Mouse (Mus musculus) embryo, embryonic 9.5 days (tissue): ENCODE measurements around the gene Gsg1l.
A peak's percentile ranks its signal among the peaks of the same experiment; 100 is the strongest.

ENCODE experiments used
- DNase-seq: peaks from one replicate; pipeline ENCODE4 v3.0.0-alpha.2; 2017; ENCODE audit errors: extremely low spot score

The Gsg1l gene

DNA sequence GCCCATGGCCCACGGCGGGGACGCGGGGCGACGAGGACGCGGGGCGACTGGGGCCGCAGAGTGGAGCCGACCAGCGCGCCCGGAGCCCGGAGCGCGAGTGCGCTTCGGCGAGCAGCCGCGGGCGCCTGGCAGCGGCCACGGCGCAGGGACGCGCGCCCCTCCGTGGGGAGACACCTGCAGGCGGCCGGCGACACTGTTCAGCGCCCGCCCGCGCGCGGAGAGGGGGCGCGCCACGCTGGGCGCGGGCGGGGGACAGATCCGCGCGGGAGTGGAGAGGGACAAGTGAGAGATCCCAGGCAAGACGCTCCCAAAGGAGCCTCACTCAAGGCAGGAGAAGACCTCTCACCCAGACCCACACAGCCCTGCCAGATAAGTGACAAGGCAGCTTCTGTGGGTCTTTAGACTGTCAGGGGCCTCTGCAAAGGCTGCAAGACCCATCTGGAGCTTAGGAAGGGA is at the start of gene Gsg1l:
Gene Gsg1l (minus strand): TSS at position 126 of the 456 bp plus-strand sequence.
- no peak for DNase-seq

DNA sequence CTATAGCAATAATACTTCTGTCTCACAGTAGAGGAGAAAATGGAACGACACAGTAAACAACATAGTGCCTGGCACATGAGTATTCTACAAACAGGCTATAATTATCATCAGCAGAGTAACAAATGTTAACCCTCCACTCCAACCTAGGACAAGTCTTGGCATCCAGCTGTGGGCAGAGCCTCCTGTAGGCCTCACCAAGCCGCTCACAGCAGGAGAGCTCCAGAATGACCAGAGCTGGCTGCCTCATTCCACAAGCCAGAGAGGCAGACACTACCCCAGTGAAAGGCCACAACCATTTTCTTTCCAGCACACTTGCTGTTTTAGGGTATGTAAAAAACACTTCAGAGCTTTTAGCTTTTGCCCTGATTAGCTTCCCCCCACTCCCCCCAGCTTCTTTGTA is 45.5 kb upstream of the Gsg1l start:
- DNase-seq, result no peak

DNA sequence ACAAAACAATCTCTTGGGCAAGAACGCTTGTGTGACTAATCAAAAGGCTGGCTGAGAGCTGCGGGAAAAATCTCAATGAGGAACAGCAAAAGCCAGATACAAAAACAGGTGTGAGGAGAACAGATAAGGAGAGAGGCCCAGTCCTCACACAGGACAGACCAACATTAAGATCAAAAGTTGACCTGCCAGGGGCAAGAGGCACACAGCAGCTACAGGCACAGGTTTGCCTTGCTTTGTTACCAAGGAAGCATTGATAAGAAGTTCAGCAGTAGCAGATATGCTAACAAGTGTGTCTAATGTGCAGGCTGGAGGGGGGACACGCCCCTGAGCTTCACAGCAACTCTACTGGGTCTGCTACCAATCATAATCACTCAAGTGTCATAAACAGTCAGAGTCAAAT is 44.3 kb upstream of the Gsg1l start:
- DNase-seq, result no peak

DNA sequence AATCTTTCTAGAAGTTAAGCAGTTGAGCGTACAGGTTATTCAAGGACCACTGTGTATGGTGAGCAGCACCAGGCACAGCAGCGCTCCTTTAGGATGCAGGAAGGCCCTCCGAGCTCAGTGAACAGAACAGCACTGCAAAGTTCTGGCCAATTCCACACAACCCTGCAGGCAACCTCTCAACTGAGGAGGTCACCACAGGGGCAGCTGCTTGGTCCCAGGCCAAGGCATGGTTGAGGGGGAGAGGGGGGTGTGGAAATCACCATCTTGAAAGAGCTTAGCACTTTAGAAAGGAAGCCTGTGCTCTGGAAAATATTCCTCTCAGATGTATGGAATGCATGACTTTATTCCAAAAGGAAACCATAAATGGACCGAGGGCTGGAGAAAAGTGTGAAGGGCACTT is 39.3 kb upstream of the Gsg1l start:
- DNase-seq, result no peak

DNA sequence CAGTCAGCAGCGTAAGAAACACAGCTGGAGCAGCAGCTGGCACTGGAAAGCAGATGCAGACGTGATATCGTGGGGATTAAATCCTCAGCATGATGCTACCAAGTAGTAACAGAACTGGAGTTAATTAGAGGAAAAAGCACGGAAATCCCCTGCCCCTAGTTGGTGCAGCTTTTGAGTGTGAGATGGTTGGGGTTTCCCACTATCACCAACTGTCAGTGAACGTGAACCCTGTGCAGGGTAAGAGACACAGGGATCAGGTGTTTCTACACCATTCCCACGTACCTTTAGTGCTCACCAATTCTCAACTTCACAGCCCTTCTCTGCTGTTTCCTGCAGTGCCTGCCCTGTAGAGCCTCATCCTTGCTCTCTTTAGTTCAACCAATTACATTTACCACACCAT is 37.6 kb upstream of the Gsg1l start:
- no peak for DNase-seq

DNA sequence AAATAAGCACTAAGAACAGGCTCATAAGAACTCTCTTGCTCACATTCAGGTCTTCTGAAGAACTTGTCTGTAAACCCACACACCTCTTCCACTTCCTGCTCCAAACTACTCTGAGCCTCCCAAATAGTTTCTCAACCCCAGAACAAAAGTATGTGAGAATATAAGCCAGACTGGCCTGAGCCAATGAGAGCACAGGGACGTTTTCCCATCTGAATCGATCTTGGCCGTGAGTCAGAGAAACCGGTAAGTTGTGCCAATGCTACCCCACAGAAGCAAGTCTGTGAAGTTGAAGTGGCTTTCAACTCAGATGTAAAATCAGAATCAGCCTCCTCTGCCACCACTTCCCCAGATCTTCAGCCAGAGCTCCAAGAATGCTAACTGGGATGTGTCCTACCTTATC is 31.1 kb upstream of the Gsg1l start:
- DNase-seq, result no peak

DNA sequence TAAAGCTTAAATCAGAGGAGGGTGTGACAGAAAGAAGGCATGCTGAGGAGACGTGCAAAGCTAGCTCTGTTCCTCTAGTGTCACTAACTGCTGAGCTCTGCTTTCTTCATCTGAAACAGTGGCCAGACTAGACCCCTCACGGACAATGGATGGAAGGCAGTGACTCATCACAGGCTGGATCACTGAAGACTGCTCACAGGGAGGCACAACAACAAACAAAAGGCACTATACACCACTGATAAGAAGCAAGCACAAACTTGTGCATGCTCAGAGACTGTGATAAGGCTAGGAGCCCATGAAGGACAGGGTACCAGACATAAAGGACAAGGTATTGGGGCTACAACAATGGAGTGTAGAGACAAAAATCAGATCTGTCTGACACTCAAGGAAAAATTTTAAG is 29.0 kb upstream of the Gsg1l start:
- DNase-seq, result no peak

DNA sequence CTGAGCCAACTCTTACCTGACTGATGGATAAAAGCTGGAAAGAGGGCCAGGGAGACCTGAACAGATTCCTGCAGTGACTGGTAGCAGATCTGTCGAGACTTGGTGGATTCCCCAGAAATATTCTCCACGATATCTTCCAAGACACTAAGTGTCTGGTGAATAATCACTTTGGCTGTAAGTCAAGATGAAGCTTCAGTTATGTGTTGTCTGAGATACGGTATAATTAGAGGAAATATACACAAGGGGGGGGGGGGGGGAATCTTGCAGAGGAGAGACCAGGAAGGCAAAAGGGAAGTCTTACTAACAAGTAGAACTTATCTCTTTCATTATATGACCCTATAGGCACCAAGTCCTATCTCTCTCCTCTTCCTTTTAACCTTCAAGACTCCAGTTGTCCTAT is 27.7 kb upstream of the Gsg1l start:
- no peak for DNase-seq

DNA sequence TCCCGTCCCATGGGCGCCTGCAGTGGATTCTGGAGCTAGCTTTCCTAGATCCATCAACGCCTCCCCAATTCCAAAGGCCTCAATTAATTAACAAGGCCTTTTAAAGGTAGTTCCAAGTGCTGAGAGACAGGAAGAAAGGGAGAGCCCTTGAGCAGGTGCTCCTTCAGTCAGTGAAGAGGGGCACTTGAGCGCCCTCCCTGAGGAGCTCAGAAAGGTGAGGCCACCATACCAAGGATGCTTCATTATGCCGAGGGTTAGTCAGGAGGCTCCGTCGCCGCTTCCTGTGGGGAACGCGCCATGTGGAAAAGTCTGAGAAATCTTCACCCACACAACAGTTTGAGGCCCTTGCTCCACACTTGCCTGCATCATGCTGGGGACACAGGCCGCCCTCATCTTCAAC is 18.2 kb upstream of the Gsg1l start:
- DNase-seq, result no peak

DNA sequence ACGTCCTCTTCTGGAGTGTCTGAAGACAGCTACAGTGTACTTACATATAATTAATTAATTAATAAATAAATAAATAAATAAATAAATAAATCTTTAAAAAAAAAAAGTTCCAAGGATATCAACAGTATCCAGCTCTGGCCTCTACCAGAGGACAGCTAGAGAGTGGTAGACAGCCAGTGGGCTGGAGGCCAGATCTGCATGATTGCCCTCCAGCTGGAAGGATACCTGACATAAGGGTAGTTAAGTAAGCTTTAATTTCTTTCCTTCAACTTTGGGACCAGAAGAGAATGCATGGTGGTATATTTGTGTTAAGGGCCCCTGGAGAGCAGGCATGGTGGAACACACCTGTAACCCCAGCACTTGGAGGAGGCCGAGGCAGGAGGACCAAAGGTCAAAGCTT is 17.6 kb upstream of the Gsg1l start:
- no peak for DNase-seq

DNA sequence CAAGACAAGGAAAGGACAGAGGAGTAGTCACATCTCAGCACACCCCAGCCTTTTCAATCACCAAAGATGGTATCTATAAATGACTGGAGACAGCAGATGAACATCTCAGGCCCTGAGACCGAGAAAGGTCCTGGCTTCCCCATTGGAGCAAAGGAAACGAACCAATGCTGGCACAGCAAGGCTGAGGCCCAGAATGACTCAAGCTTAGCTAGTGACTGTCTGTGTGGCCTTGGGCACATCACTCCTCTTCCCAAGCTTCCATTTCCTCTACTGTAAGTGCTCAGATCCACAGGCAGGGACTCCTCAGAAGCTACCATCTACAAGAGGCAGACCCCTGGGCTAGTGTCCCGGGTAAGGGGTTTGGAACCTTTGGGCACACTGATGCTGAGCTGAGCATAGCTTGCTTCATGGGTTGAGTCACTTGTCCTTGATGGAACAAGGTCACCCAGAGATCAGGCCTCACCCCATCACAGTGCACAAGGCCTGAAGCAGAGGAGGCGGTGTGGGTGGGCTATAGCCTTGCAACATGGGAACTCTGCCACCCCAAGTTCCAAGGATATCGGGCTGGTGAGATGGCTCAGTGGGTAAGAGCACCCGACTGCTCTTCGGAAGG is 17.1 kb upstream of the Gsg1l start:
- DNase-seq, result no peak

DNA sequence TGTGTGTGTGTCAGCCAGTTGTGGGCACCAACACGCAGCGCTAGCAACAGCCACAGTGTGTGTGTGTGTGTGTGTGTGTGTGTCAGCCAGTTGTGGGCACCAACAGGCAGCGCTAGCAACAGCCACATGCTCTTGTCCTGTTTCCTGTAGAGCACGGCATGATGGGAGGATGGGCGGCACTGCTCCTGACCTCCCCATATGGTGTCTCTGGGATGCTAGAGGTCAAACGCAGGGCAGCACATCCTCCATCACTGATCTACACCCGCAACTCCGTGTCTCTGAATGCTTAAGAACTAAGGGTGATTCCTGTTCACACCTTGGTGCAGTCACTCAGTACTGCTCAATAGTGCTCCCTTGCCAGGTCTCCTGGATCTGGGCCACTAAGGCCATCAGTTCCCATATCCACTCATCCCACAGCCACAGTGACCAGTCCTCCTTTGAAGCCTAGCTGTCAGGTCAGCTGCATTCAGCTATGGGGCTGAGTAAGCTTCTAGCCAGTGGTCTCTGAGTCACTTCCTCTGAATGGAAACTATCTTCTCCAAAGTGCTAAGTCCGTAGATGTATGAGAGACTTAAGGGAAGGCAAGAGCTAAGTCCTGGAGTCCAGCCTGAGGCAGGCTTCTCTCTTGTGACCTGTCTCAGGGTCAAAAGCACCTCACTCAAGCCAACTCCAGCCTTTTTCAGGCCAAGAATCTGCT is 15.2 kb upstream of the Gsg1l start:
- DNase-seq, result no peak

DNA sequence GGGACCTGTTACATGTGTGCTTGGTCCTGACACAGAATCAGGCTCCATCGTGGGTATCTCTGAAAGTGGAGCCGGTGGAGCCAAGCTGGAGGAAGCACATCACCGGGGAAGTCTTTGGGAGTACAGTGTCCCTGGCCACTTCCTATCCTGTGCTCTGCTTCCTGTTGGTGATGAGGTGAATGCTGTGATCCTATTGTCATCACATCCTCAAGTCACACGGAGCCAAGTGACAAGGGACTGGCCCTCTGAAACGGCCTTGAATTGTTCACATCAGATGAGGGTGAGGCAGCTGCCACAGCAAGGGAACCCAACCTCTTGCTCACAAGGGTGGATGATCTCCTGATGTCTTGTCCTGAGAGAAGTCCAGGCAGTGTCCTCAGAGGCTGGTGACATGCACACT is 14.4 kb upstream of the Gsg1l start:
- no peak for DNase-seq

DNA sequence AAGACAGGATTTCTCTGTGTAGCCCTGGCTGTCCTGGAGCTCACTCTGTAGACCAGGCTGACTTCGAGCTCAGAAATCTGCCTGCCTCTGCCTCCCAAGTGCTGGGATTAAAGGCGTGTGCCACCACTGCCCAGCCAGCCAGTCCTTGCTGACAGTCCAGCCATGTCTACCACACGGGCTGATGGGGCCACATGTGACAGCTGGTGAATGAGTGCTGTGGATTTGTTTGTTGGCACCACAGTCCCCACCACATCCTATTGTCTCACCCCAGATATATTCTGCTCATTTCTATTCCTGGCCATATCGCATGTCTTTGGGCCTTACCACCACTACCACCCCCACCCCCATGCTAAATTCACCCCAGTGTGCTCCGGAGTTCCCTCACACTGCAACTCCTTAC is 12.5 kb upstream of the Gsg1l start:
- no peak for DNase-seq

DNA sequence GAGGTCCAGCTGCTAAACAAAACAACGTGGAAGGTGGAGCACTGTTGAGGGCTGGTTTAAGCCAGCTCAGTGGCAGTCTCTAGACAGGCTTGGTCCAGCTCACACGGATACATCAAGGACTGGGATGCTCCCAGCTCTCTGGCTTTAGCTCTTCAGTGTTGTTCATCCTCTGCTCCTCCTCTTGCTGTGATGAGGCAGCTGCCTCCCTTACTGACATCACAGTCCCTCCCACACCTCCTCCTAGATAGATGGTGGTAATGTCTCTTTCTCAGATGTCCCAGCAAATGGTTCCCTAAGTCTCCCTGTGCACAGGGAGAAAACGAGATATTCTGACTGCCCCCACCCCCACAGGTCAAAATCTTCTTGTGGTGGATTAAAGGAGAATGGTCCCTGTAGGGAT is 11.0 kb upstream of the Gsg1l start:
- DNase-seq, result no peak

DNA sequence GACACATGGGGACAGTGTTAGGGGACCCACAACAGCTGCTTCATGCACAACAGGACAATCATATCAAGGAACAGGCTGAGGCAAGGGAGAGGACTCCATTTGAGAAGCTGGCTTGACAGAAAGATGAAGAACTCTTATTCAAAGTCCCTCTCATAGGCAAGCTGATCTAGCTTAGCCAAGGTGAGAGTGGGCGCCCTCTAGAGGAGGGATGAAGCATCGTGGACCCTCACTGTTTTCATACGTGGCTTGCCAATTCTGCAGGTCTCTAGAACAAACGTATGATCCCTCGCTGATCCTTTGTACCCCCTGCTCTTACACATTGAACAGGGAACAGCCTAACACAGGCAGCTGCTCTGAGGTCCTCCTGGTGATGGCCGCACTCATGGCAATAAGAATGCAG is 7.6 kb upstream of the Gsg1l start:
- peak; percentile 61 for DNase-seq

DNA sequence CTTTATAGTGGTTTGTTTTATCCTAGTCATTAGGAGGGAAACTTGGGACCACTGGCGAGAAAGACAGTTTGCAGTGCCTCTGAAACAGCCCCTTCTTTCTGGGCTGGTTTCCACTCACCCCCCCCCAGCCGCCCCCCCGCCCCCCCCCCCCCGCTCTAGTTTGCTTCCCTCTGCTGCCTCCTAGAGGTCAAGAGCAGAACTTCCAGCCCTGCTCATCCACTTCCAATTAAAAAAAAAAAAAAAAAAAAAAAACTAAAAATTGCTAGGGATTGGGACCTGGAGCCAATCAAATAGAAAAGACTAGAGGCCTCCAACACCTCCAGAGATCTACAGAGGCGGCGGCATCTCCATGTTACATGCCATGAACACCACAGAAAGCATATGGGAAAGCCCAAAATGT is 5.9 kb upstream of the Gsg1l start:
- no peak for DNase-seq

DNA sequence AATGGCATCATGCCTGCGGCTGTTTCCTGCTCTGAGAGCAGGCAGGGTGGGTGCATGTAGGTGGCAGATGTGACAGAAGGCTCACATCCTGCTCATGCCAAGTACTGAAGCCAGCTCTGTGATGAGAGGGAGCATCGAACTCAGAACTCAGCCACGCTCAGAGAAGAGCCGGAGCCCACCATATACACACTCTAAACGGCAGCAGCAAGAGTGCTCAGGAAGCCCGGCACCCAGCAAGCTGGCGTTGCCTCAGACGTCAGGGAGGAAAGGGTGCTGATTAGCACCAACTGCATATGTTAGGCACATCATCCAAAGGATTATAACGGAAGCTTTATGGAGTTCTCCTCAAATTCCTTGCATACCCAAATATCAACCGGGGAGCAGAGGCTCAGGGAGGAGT is 5.4 kb upstream of the Gsg1l start:
- no peak for DNase-seq

DNA sequence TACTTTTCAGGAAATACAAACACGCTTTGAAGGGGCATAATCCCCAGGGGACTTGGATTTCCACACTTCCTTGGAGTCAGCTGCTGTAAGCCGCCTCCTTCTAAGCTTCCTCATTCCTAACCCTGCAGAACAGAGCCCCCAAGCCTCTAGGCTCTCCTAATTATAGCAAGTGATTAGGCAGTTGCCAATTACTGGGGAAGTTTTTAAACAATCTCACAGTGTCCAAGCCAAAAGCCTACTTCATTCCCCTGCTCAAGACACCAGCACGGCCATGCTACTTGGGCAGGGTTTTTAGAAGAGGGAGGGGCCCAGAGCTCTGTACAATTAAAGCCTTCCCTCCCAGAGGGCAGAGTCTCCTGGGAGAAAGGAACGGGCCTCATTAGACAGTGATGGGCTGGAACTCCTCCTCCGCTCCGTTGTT is 4.1 kb upstream of the Gsg1l start:
- DNase-seq, result no peak

DNA sequence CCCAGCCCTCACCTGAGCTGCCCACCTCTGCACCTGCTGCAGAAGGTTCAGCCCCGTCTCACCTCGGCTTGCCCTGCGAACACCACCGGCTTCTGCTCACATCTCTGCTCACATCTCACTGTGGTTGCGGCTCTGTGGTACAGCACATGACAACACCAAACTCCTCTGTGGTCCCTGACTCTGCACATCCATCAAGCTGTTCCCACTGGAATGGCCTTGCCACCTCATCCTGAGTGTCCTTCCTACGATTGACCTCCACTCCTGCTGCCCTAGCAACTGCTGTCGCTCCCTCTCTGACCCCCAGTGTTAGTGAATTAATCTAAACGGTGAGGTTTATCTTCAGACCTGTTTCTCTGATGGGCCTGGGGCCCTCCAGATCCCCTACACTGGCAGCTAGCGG is 2.9 kb upstream of the Gsg1l start:
- DNase-seq, result no peak

DNA sequence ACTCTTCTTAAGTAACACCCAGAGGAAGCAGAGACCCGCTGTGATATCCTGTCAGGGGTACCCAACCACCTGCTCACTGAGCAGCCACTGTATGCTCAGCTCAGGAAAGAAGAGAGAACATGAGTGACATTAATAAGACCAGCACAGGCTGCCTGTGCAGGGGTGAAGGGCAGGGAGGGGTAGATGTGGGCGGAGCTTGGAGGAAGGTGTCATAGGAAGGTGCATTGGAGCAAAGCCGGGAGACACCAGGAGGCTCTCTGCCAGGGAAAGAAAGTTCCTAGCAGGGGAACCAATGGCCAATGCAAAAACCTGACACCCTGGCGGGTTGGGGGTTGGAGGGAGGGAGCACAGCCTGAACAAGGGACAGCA is 1.8 kb upstream of the Gsg1l start:
- no peak for DNase-seq

DNA sequence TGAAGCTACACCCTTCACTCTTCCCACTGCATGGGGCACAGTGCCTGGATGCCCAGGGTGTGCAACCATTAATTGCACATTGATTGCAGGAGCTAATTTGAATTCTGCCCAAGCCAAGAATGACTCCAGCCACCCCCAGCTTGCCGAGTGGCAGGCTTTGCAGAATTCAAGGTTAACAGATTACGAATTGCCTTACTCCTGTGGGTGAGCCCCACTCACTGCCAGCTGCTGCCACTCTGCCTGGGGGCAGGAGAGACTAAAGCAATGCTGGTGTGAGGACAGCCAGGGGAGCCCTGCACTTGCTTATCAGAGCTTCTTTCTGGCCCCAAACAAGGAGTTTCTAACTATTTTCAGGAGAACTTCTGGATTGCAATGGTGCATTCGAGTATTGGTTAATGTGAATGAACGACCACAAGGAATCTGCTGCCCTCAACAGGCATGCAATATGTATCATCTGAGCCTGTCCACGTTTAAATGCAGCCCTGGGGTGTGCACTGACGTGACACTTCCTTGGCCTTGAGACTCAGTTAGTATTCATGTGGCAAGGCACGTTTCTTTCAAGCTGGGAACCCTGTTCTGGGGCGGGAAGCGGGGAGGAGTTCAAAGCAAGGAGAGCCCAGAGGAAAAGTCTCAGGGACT is 1.2 kb upstream of the Gsg1l start:
- no peak for DNase-seq

DNA sequence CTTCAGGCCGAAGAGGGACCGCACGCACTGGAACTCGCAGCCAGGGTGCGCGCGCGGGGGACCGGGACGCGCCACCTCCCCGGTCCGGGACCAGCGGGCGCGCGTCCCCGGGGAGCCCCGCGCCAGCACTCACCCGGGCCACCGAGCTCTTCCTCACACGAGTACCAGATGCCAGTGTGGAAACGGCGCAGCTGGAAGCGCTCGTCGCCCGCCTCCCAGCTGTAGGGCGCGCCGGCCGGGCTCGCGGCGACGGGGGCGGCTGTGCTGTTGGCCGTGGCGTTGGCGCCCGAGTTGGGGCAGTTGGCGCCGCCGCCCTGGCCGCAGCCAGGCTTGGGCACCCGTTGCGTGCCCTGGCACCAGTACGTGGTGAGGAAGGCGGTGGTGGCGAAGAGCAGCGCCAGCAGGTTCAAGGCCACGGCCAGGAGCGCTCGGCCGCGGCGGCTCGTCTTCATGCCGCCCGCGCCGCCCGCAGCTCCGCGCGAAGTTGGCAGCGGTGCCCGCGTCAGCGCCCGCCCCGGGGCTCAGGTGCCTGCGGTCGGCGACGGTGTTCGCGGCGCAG is 405 bp downstream of the Gsg1l start:
- DNase-seq, result no peak
